Comparison of ENCODE assay signal across 8 mouse cellular contexts in the genomic region with DNA sequence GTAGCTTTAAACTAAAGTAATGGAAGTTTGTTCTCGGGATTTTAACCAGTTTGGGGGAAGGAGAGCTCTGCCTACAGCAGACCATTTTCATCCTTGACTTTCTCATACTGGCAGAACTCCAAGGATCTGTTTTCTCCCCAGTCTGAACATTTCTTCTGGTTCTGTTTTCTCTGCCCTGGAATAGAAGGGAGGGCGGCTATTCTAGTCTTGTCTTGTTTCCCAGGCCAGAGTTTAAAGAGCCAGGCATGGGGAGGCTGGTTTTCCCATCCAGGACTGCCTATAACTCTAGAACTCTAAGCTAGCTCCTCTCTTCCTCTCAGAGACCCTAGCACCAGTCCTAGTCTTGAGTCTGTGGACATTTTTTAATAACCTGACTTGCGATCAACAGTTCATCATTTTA. TPM values are rescaled to one million over a fixed set of nuclear protein-coding genes. Genes with fewer than 3 reads are reported as not detected.
A peak's percentile ranks its signal among the peaks of the same experiment; 100 is the strongest.
DNase-seq lines count a peak whose midpoint lies in the region; ATAC-seq and TF ChIP-seq lines count a peak whose summit lies in the region.
"Had no signal": no experiment of that assay in that cellular context is flagged by ENCODE, and none has a peak within 500 bp of the region (broad histone marks: within the 10 kb centered on the region; RNA-seq: fewer than 3 reads in every experiment).

No protein-coding gene starts in this region.

- H3K9ac ChIP-seq in hindbrain, embryonic 16.5 days (ENCODE audit: low read depth, low read length), result no peak overlapping the region
- no peak overlapping the region for H3K9ac ChIP-seq in hindbrain, embryonic 13.5 days
- H3K9ac ChIP-seq in embryonic facial prominence, embryonic 14.5 days (ENCODE audit: low read depth, low read length), result peak overlapping the region; percentile 42; the same call in 1 of the 2 replicates
- no peak overlapping the region for H3K9ac ChIP-seq in liver, embryonic 15.5 days
- H3K9ac ChIP-seq: forebrain, postnatal 0 days had no signal

- ATAC-seq in hindbrain, embryonic 16.5 days, result no peak
- no peak for ATAC-seq in hindbrain, embryonic 13.5 days (ENCODE audit: low FRiP score)
- ATAC-seq in G1E (ENCODE audit: extremely low read depth, insufficient number of reproducible peaks, low FRiP score, poor library complexity, severe bottlenecking), result no peak
- no peak for ATAC-seq in embryonic facial prominence, embryonic 14.5 days (ENCODE audit: low read depth)
- no peak for ATAC-seq in liver, embryonic 15.5 days (ENCODE audit: insufficient read depth)

- WGBS in hindbrain, embryonic 16.5 days, result 33% methylated on average over 3 of the region's 3 CpGs
- WGBS in hindbrain, embryonic 13.5 days, result 32% methylated on average over 3 of the region's 3 CpGs
- WGBS in embryonic facial prominence, embryonic 14.5 days, result 29% methylated on average over 3 of the region's 3 CpGs
- 33% methylated on average over 3 of the region's 3 CpGs for WGBS in liver, embryonic 15.5 days (ENCODE audit: insufficient replicate concordance)

- H3K4me1 ChIP-seq in hindbrain, embryonic 16.5 days (ENCODE audit: control insufficient read depth, insufficient read depth, low read depth, low read length), result peaks cover 10% of the 10 kb centered on the region
- peaks cover 11% of the 10 kb centered on the region for H3K4me1 ChIP-seq in hindbrain, embryonic 13.5 days (replicated peaks)
- peaks cover 90% of the 10 kb centered on the region for H3K4me1 ChIP-seq in G1E (ENCODE audit: insufficient read depth, low read depth, low read length)
- peaks cover 32% of the 10 kb centered on the region for H3K4me1 ChIP-seq in embryonic facial prominence, embryonic 14.5 days (ENCODE audit: control insufficient read depth, insufficient read depth, low read length)
- peaks cover 66% of the 10 kb centered on the region for H3K4me1 ChIP-seq in liver, embryonic 15.5 days (replicated peaks)

- no peaks in the 10 kb centered on the region for H3K36me3 ChIP-seq in hindbrain, embryonic 16.5 days (ENCODE audit: control insufficient read depth, insufficient read depth, low read length)
- no peaks in the 10 kb centered on the region for H3K36me3 ChIP-seq in hindbrain, embryonic 13.5 days
- H3K36me3 ChIP-seq in G1E (replicated peaks), result peaks cover 29% of the 10 kb centered on the region
- peaks cover 37% of the 10 kb centered on the region for H3K36me3 ChIP-seq in embryonic facial prominence, embryonic 14.5 days (ENCODE audit: control insufficient read depth, insufficient read depth, low read length)
- H3K36me3 ChIP-seq in liver, embryonic 15.5 days (replicated peaks), result no peaks in the 10 kb centered on the region

- no peaks in the 10 kb centered on the region for H3K9me3 ChIP-seq in hindbrain, embryonic 16.5 days (ENCODE audit: control insufficient read depth, low read length)
- H3K9me3 ChIP-seq in hindbrain, embryonic 13.5 days, result no peaks in the 10 kb centered on the region
- peaks cover 2% of the 10 kb centered on the region; the same call in 1 of the 2 replicates for H3K9me3 ChIP-seq in G1E (replicated peaks)
- H3K9me3 ChIP-seq in embryonic facial prominence, embryonic 14.5 days (ENCODE audit: control insufficient read depth, low read length), result no peaks in the 10 kb centered on the region
- no peaks in the 10 kb centered on the region for H3K9me3 ChIP-seq in liver, embryonic 15.5 days (replicated peaks)

- H3K27me3 ChIP-seq in hindbrain, embryonic 16.5 days (replicated peaks; ENCODE audit: control insufficient read depth, insufficient read depth, low read length), result peaks cover 13% of the 10 kb centered on the region
- peaks cover 48% of the 10 kb centered on the region for H3K27me3 ChIP-seq in hindbrain, embryonic 13.5 days
- H3K27me3 ChIP-seq in G1E (ENCODE audit: insufficient read depth, low read length), result peaks cover 8% of the 10 kb centered on the region
- peaks cover 21% of the 10 kb centered on the region for H3K27me3 ChIP-seq in embryonic facial prominence, embryonic 14.5 days (replicated peaks; ENCODE audit: control insufficient read depth, insufficient read depth, low read length)
- H3K27me3 ChIP-seq in liver, embryonic 15.5 days, result peaks cover 12% of the 10 kb centered on the region

- H3K27ac ChIP-seq in hindbrain, embryonic 16.5 days (ENCODE audit: low read depth, low read length), result no peak overlapping the region
- no peak overlapping the region for H3K27ac ChIP-seq in hindbrain, embryonic 13.5 days
- 0 out of 2 replicates have a peak overlapping the region, but pooled peaks have one; percentile 55 for H3K27ac ChIP-seq in embryonic facial prominence, embryonic 14.5 days (replicated peaks; ENCODE audit: low read depth, low read length)
- H3K27ac ChIP-seq in liver, embryonic 15.5 days (replicated peaks), result peak overlapping the region; percentile 48; the same call in 1 of the 2 replicates

- no peak for DNase-seq in G1E (ENCODE audit: low spot score)
- DNase-seq in embryonic facial prominence, embryonic 14.5 days (ENCODE audit: low spot score), result no peak
- no peak for DNase-seq in urinary bladder, postnatal 4 days (ENCODE audit: low spot score in 2 of 2)
- no peak for DNase-seq in urinary bladder, postnatal 14 days (ENCODE audit: low spot score)

- H3K4me2 ChIP-seq in hindbrain, embryonic 16.5 days (ENCODE audit: low read length), result peak overlapping the region; percentile 22; the same call in 1 of the 2 replicates
- H3K4me2 ChIP-seq in hindbrain, embryonic 13.5 days, result no peak overlapping the region
- peak overlapping the region; percentile 36 for H3K4me2 ChIP-seq in embryonic facial prominence, embryonic 14.5 days (ENCODE audit: low read depth, low read length)
- 0 out of 2 replicates have a peak overlapping the region, but pooled peaks have one; percentile 52 for H3K4me2 ChIP-seq in liver, embryonic 15.5 days

- no peak for TF ChIP-seq CTCF in G1E (IDR thresholded peaks at IDR 0.05; ENCODE audit: low read depth, low read length)

- no peak overlapping the region for H3K4me3 ChIP-seq in hindbrain, embryonic 16.5 days (ENCODE audit: low read length)
- no peak overlapping the region for H3K4me3 ChIP-seq in hindbrain, embryonic 13.5 days
- peak overlapping the region; percentile 55; the same call in 1 of the 2 replicates for H3K4me3 ChIP-seq in G1E (ENCODE audit: low read depth, low read length)
- H3K4me3 ChIP-seq in embryonic facial prominence, embryonic 14.5 days (ENCODE audit: low read depth, low read length), result no peak overlapping the region; the same call in 1 of the 2 replicates
- no peak overlapping the region for H3K4me3 ChIP-seq in liver, embryonic 15.5 days (replicated peaks)

RNA-seq across cellular contexts. Expression of gene Cavin1, which starts 10.9 kb away (rescaled TPM):
- 47.0 and 61.8 TPM in 2 replicates for polyA plus RNA-seq in hindbrain, embryonic 16.5 days (2015; fragmentation: Nextera tagmentation; extraction: Ambion mirVana)
- 42.0 and 43.9 TPM in 2 replicates for polyA plus RNA-seq in hindbrain, embryonic 13.5 days (2015; fragmentation: Nextera tagmentation; extraction: Ambion mirVana)
- total RNA-seq in G1E (2014; fragmentation: Nextera tagmentation) (13.1 and 15.0 TPM in 2 replicates), G1E (2017) (3.1 and 3.8 TPM in 2 replicates)
- polyA plus RNA-seq in G1E (2012), result 37.0 and 39.4 TPM in 2 replicates
- polyA plus RNA-seq in embryonic facial prominence, embryonic 14.5 days (2014; fragmentation: Nextera tagmentation; extraction: Ambion mirVana), result 145 and 160 TPM in 2 replicates
- polyA plus RNA-seq in liver, embryonic 15.5 days (2015; fragmentation: Nextera tagmentation; extraction: Ambion mirVana), result 26.9 and 28.1 TPM in 2 replicates

RNA-seq across cellular contexts. Expression of gene Stat3, which starts 20.5 kb away (rescaled TPM):
- polyA plus RNA-seq in hindbrain, embryonic 16.5 days (2015; fragmentation: Nextera tagmentation; extraction: Ambion mirVana), result 49.2 and 49.5 TPM in 2 replicates
- 51.5 and 53.3 TPM in 2 replicates for polyA plus RNA-seq in hindbrain, embryonic 13.5 days (2015; fragmentation: Nextera tagmentation; extraction: Ambion mirVana)
- total RNA-seq in G1E (2014; fragmentation: Nextera tagmentation) (81.1 and 87.5 TPM in 2 replicates), G1E (2017) (69.3 and 70.3 TPM in 2 replicates)
- polyA plus RNA-seq in G1E (2012), result 42.1 and 63.5 TPM in 2 replicates
- polyA plus RNA-seq in embryonic facial prominence, embryonic 14.5 days (2014; fragmentation: Nextera tagmentation; extraction: Ambion mirVana), result 71.4 and 82.9 TPM in 2 replicates
- polyA plus RNA-seq in liver, embryonic 15.5 days (2015; fragmentation: Nextera tagmentation; extraction: Ambion mirVana), result 35.5 and 40.0 TPM in 2 replicates

RNA-seq across cellular contexts. Expression of gene Atp6v0a1, which starts 49.4 kb away (rescaled TPM):
- polyA plus RNA-seq in hindbrain, embryonic 16.5 days (2015; fragmentation: Nextera tagmentation; extraction: Ambion mirVana), result 175 and 179 TPM in 2 replicates
- 108 and 110 TPM in 2 replicates for polyA plus RNA-seq in hindbrain, embryonic 13.5 days (2015; fragmentation: Nextera tagmentation; extraction: Ambion mirVana)
- total RNA-seq in G1E (2014; fragmentation: Nextera tagmentation) (109 and 180 TPM in 2 replicates), G1E (2017) (53.7 and 77.6 TPM in 2 replicates)
- polyA plus RNA-seq in G1E (2012), result 25.8 and 26.3 TPM in 2 replicates
- 35.0 and 37.9 TPM in 2 replicates for polyA plus RNA-seq in embryonic facial prominence, embryonic 14.5 days (2014; fragmentation: Nextera tagmentation; extraction: Ambion mirVana)
- 45.3 and 47.1 TPM in 2 replicates for polyA plus RNA-seq in liver, embryonic 15.5 days (2015; fragmentation: Nextera tagmentation; extraction: Ambion mirVana)

Comparison
In these comparisons a context has a peak if more than half of its experiments do, and no peak if none do; other contexts are left out.
1. H3K27ac ChIP-seq: peak in embryonic facial prominence, embryonic 14.5 days (single experiment) and liver, embryonic 15.5 days (single experiment); none in hindbrain, embryonic 16.5 days (single experiment) and hindbrain, embryonic 13.5 days (single experiment).